Mouse (Mus musculus) testis, adult 2 months (tissue): ENCODE data around the gene Stpg1. TPM values are rescaled to one million over a fixed set of nuclear protein-coding genes. Genes with fewer than 3 reads are reported as not detected.

Source experiments
- H3K27ac ChIP-seq: fragments of 200-500 bp; 2 replicates; pipeline ENCODE4 v1.5.1; 2012; ENCODE audit warnings: low read depth, low read length; ENCODE audit not compliant: control insufficient read depth, insufficient read depth
- H3K27me3 ChIP-seq: fragments of 200-500 bp; 2 replicates; pipeline ENCODE4 v1.6.1; 2012; ENCODE audit warnings: mild to moderate bottlenecking, low read length, moderate library complexity; ENCODE audit not compliant: control insufficient read depth, insufficient read depth
- H3K36me3 ChIP-seq: fragments of 200-500 bp; 2 replicates; pipeline ENCODE4 v1.6.1; 2012; ENCODE audit warnings: mild to moderate bottlenecking, low read length; ENCODE audit not compliant: control insufficient read depth, insufficient read depth
- H3K4me1 ChIP-seq: fragments of 200-500 bp; 2 replicates; pipeline ENCODE4 v1.6.1; 2012; ENCODE audit warnings: low read length; ENCODE audit not compliant: control insufficient read depth, insufficient read depth
- H3K4me3 ChIP-seq: fragments of 200-500 bp; 2 replicates; pipeline ENCODE4 v1.5.1; 2012; ENCODE audit warnings: low read depth, mild to moderate bottlenecking, low read length, moderate library complexity, mixed read lengths; ENCODE audit not compliant: control insufficient read depth
- CTCF ChIP-seq: fragments of 200-500 bp; IDR thresholded peaks from 2 replicates; pipeline ENCODE4 v1.5.1; 2012; ENCODE audit warnings: low read depth, mild to moderate bottlenecking, inconsistent platforms, low read length, moderate library complexity; ENCODE audit not compliant: control insufficient read depth, insufficient read depth, insufficient replicate concordance
- POLR2A ChIP-seq: fragments of 200-500 bp; IDR thresholded peaks from 2 replicates; pipeline ENCODE4 v1.6.1; 2012; ENCODE audit warnings: low read depth, mild to moderate bottlenecking, inconsistent platforms, low read length, moderate library complexity; ENCODE audit not compliant: control insufficient read depth
- polyA plus RNA-seq: library from polyadenylated mRNA; depleted of rRNA; stranded (reverse); fragments of >200 nt; gene quantifications from 2 replicates; pipeline ENCODE4 v1.2.3, GENCODE M21; 2012; rRNA removed

Gene Stpg1
- 119 and 126 TPM in 2 replicates for polyA plus RNA-seq

DNA sequence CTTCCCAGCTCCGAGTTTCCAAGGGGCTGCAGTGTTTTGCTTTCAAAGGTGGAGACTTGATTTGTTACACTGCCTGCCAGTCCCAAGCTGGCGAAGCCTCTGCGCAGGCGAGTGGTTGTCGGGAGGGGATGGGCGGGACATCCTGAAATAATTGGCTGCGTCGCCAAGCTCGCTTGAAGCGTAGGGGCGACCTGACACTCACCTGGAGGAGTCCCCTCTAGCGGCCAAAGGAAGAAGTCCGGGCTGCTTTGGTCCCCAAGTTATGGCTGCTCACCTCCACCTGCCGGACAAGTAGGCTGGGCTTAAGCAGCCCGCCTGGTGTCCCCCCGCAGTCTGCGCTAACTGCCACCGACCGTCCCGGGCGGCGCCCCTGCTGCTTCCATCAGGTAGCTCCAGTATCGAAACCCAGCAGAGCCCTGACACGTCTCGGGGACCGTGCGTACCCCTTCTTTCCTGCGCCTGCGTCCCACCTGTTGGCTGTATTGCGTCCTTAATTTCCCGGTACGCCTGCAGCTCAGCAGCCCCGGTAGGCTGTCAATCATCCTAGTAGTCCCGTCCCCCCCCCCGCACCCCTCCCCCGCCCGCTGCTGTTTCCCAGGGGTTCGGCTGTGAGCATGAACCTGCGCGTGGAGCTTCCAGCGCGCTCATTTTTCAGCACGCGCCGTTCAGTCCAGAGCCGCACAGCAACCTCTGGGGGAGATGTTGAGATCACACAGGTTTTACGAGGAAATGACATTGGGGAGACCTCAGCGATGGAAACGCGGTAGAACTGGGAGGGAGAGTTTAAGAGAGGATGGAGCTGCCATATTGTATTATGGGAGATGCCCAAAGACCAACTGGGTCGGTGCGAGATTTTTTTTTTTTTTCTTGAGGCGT, at the start of gene Stpg1, which contains the start of gene Nipal3:
TSS of gene Stpg1 (plus strand) at position 270 of the 876 bp plus-strand sequence.
TSS of gene Nipal3 (minus strand) at position 518 of the 876 bp plus-strand sequence.
- H3K27ac ChIP-seq: peak within 1 kb of the TSS; percentile 46
- peak; percentile 41; the same call in 1 of the 2 replicates for TF ChIP-seq CTCF
- TF ChIP-seq POLR2A: no peak
- no peaks in the 10 kb centered on the region for H3K27me3 ChIP-seq
- peak within 1 kb of the TSS; percentile 95 for H3K4me3 ChIP-seq
- H3K4me1 ChIP-seq: peaks cover 20% of the 10 kb centered on the region
- no peaks in the 10 kb centered on the region for H3K36me3 ChIP-seq

- TF ChIP-seq POLR2A (no peak), CTCF (no peak)
- H3K4me1 ChIP-seq: no peaks in the 10 kb centered on the region
- no peaks in the 10 kb centered on the region for H3K27me3 ChIP-seq
- no peaks in the 10 kb centered on the region for H3K36me3 ChIP-seq
- no peak overlapping the region for H3K4me3 ChIP-seq
- no peak overlapping the region for H3K27ac ChIP-seq
Measured at GRCm38 (mm10) chr4:135451360-135452015, 43.1 kb upstream of the Stpg1 start.

GRCm38 (mm10) chr4:135453164-135453563, 41.4 kb upstream of the Stpg1 start:
- Histone ChIP-seq H3K4me1 (no peaks in the 10 kb centered on the region), H3K27me3 (no peaks in the 10 kb centered on the region), H3K27ac (no peak overlapping the region)

DNA sequence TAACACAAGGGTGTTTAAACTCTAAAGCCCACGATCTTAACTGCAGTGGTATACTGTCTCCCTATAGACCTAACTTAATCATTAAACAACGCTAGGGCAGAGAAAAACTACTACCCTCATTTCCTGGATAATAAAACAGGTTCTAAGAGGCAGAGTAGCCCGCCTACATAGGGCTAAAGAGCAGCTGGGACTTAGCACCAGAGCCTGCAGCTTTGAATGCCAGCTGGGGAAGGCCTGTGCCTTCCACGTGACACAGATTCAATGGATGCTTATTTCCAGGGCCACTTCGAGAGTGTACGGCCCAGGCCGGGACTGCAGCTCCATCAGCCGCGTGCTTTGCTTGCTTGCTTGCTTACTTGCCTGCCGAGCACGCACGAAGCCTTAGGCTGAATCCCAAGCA, 41.0 kb upstream of the Stpg1 start:
- TF ChIP-seq POLR2A (no peak), CTCF (no peak)
- Histone ChIP-seq H3K27ac (no peak overlapping the region), H3K36me3 (no peaks in the 10 kb centered on the region), H3K4me3 (no peak overlapping the region), H3K4me1 (no peaks in the 10 kb centered on the region), H3K27me3 (no peaks in the 10 kb centered on the region)

More at GRCm38 (mm10) chr4:135453164-135453563, 41.4 kb upstream of the Stpg1 start:
- no peaks in the 10 kb centered on the region for H3K36me3 ChIP-seq
- no peak overlapping the region for H3K4me3 ChIP-seq
- no peak for TF ChIP-seq POLR2A
- TF ChIP-seq CTCF: no peak

DNA sequence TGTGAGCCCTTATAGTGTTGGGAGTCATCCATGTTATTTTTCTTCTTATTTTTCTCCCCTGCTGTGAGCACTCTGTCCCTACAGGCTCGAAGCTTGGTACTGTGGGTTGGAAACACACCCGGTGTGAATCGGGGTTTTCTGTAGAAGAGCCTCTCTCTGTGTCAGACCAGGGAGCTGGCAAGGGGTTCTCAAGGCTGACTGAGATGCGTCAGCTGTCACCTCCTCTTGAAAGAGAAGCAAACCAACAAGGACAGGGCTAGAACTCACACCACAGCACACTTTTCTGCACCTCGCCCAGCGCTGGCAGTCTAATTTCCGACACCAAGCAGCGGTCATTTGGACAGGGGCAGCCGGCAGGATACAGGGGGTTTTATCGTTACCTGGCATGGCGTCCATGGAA, 31.2 kb upstream of the Stpg1 start:
- no peak overlapping the region for H3K27ac ChIP-seq
- no peaks in the 10 kb centered on the region for H3K36me3 ChIP-seq
- peaks cover 2% of the 10 kb centered on the region; the same call in 1 of the 2 replicates for H3K4me1 ChIP-seq
- H3K27me3 ChIP-seq: no peaks in the 10 kb centered on the region
- no peak overlapping the region for H3K4me3 ChIP-seq
- TF ChIP-seq POLR2A: no peak
- no peak for TF ChIP-seq CTCF

- no peaks in the 10 kb centered on the region for H3K4me1 ChIP-seq
- no peak overlapping the region for H3K27ac ChIP-seq
- no peaks in the 10 kb centered on the region for H3K36me3 ChIP-seq
- no peak overlapping the region for H3K4me3 ChIP-seq
- TF ChIP-seq POLR2A (no peak), CTCF (no peak)
- no peaks in the 10 kb centered on the region for H3K27me3 ChIP-seq
Measured at GRCm38 (mm10) chr4:135477851-135478250, 16.7 kb upstream of the Stpg1 start.

GRCm38 (mm10) chr4:135480370-135480769, 14.2 kb upstream of the Stpg1 start:
- H3K36me3 ChIP-seq: no peaks in the 10 kb centered on the region
- H3K27ac ChIP-seq: no peak overlapping the region
- no peak overlapping the region for H3K4me3 ChIP-seq
- TF ChIP-seq POLR2A: no peak
- TF ChIP-seq CTCF: no peak
- no peaks in the 10 kb centered on the region for H3K4me1 ChIP-seq
- no peaks in the 10 kb centered on the region for H3K27me3 ChIP-seq
